Mouse (Mus musculus): Measurements from ENCODE around the gene B3glct. TPM values are rescaled to one million over a fixed set of nuclear protein-coding genes. Genes with fewer than 3 reads are reported as not detected.

Gene B3glct
- polyA plus RNA-seq, 1 experiment from 2014 or later, result 15.4 TPM

- Histone ChIP-seq H3K4me1 (ENCODE audit: control insufficient read depth, insufficient read depth, low read length) (no peaks in the 10 kb centered on the region), H3K27ac (replicated peaks; ENCODE audit: low read depth, low read length) (no peak overlapping the region), H3K4me2 (ENCODE audit: low read depth, low read length) (no peak overlapping the region), H3K9me3 (ENCODE audit: control insufficient read depth, low read length) (no peaks in the 10 kb centered on the region), H3K9ac (ENCODE audit: low read depth, low read length) (no peak overlapping the region), H3K4me3 (ENCODE audit: low read depth, low read length) (no peak overlapping the region), H3K27me3 (replicated peaks; ENCODE audit: control insufficient read depth, insufficient read depth, low read length) (no peaks in the 10 kb centered on the region), H3K36me3 (ENCODE audit: control insufficient read depth, insufficient read depth, low read length) (no peaks in the 10 kb centered on the region)
- no peak for ATAC-seq (ENCODE audit: low read depth)
- WGBS, result 68% methylated on average over 9 of the region's 9 CpGs
- DNase-seq (ENCODE audit: low spot score), result no peak
Observed at GRCm38 (mm10) chr5:149658741-149659413, 19.2 kb upstream of the B3glct start.

GRCm38 (mm10) chr5:149659414-149659780 lies 18.6 kb upstream of the B3glct start:
- DNase-seq (ENCODE audit: low spot score) (no peak), ATAC-seq (ENCODE audit: low read depth) (no peak)
- 71% methylated on average over 9 of the region's 9 CpGs for WGBS
- H3K4me2 ChIP-seq (ENCODE audit: low read depth, low read length), result no peak overlapping the region
- no peaks in the 10 kb centered on the region for H3K4me1 ChIP-seq (ENCODE audit: control insufficient read depth, insufficient read depth, low read length)
- no peaks in the 10 kb centered on the region for H3K27me3 ChIP-seq (replicated peaks; ENCODE audit: control insufficient read depth, insufficient read depth, low read length)
- H3K4me3 ChIP-seq (ENCODE audit: low read depth, low read length), result no peak overlapping the region
- H3K36me3 ChIP-seq (ENCODE audit: control insufficient read depth, insufficient read depth, low read length), result no peaks in the 10 kb centered on the region
- H3K9me3 ChIP-seq (ENCODE audit: control insufficient read depth, low read length), result no peaks in the 10 kb centered on the region
- no peak overlapping the region for H3K27ac ChIP-seq (replicated peaks; ENCODE audit: low read depth, low read length)
- no peak overlapping the region for H3K9ac ChIP-seq (ENCODE audit: low read depth, low read length)

DNA sequence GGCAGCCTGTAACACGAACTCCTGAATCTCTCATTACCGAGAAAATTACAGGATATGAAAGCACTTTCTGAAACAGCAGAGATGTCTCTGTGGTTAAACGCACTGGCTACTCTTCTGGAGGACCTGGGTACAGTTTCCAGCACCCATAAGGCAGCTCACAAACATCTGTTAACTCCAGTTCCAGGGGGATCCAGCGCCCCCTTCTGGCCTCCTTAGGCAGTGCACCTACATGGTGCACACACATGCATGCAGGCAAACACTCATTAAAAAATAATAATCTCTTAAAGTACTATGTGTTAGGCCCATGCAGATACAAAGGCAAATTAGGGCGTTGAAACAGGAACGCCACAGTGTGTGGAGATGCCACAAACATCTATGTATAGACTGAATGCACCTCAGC lies 16.6 kb upstream of the B3glct start:
- Histone ChIP-seq H3K4me1 (ENCODE audit: control insufficient read depth, insufficient read depth, low read length) (no peaks in the 10 kb centered on the region), H3K27me3 (replicated peaks; ENCODE audit: control insufficient read depth, insufficient read depth, low read length) (no peaks in the 10 kb centered on the region), H3K36me3 (ENCODE audit: control insufficient read depth, insufficient read depth, low read length) (no peaks in the 10 kb centered on the region), H3K27ac (replicated peaks; ENCODE audit: low read depth, low read length) (no peak overlapping the region), H3K4me3 (ENCODE audit: low read depth, low read length) (no peak overlapping the region), H3K9me3 (ENCODE audit: control insufficient read depth, low read length) (no peaks in the 10 kb centered on the region), H3K9ac (ENCODE audit: low read depth, low read length) (no peak overlapping the region), H3K4me2 (ENCODE audit: low read depth, low read length) (no peak overlapping the region)
- WGBS, result 84% methylated on average over 6 of the region's 6 CpGs
- DNase-seq (ENCODE audit: low spot score) (no peak), ATAC-seq (ENCODE audit: low read depth) (no peak)

GRCm38 (mm10) chr5:149662980-149663379 lies 15.1 kb upstream of the B3glct start:
- H3K4me2 ChIP-seq (ENCODE audit: low read depth, low read length), result no peak overlapping the region
- DNase-seq (ENCODE audit: low spot score), result no peak
- H3K27me3 ChIP-seq (replicated peaks; ENCODE audit: control insufficient read depth, insufficient read depth, low read length), result no peaks in the 10 kb centered on the region
- H3K36me3 ChIP-seq (ENCODE audit: control insufficient read depth, insufficient read depth, low read length), result no peaks in the 10 kb centered on the region
- H3K4me3 ChIP-seq (ENCODE audit: low read depth, low read length), result no peak overlapping the region
- H3K27ac ChIP-seq (replicated peaks; ENCODE audit: low read depth, low read length), result no peak overlapping the region
- H3K9me3 ChIP-seq (ENCODE audit: control insufficient read depth, low read length), result no peaks in the 10 kb centered on the region
- ATAC-seq (ENCODE audit: low read depth), result no peak
- no peaks in the 10 kb centered on the region for H3K4me1 ChIP-seq (ENCODE audit: control insufficient read depth, insufficient read depth, low read length)
- H3K9ac ChIP-seq (ENCODE audit: low read depth, low read length), result no peak overlapping the region
- WGBS, result 91% methylated on average over 6 of the region's 6 CpGs

DNA sequence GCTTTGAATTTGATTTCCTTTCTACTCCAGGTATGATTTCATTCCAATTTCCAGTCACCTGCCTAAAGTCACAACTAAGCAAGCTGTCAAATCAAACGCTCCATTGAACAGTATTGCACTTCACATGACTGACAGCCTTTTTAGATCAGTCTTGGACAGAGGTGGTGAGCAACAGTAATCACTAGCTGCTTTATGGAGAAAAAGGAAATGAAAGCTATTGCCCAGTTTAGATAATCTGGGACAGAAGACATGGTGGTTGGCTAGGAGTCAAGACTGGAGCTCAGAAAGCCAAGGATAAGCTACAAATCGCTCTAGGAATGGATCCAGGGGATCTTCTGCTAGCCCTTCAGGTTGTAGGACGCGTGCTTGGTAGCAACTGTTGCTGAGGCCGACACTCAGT lies 14.6 kb upstream of the B3glct start:
- DNase-seq (ENCODE audit: low spot score) (no peak), ATAC-seq (ENCODE audit: low read depth) (no peak)
- H3K27ac ChIP-seq (replicated peaks; ENCODE audit: low read depth, low read length), result no peak overlapping the region
- no peak overlapping the region for H3K4me2 ChIP-seq (ENCODE audit: low read depth, low read length)
- no peaks in the 10 kb centered on the region for H3K36me3 ChIP-seq (ENCODE audit: control insufficient read depth, insufficient read depth, low read length)
- 77% methylated on average over 5 of the region's 5 CpGs for WGBS
- no peak overlapping the region for H3K9ac ChIP-seq (ENCODE audit: low read depth, low read length)
- H3K4me1 ChIP-seq (ENCODE audit: control insufficient read depth, insufficient read depth, low read length), result no peaks in the 10 kb centered on the region
- H3K27me3 ChIP-seq (replicated peaks; ENCODE audit: control insufficient read depth, insufficient read depth, low read length), result no peaks in the 10 kb centered on the region
- H3K4me3 ChIP-seq (ENCODE audit: low read depth, low read length), result no peak overlapping the region
- H3K9me3 ChIP-seq (ENCODE audit: control insufficient read depth, low read length), result no peaks in the 10 kb centered on the region

GRCm38 (mm10) chr5:149677196-149677595 lies 834 bp upstream of the B3glct start:
- H3K9ac ChIP-seq (ENCODE audit: low read depth, low read length), result no peak overlapping the region
- no peak overlapping the region for H3K27ac ChIP-seq (replicated peaks; ENCODE audit: low read depth, low read length)
- WGBS, result 95% methylated on average over 3 of the region's 3 CpGs
- DNase-seq (ENCODE audit: low spot score) (no peak), ATAC-seq (ENCODE audit: low read depth) (no peak)
- H3K4me1 ChIP-seq (ENCODE audit: control insufficient read depth, insufficient read depth, low read length), result peaks cover 4% of the 10 kb centered on the region; the same call in 1 of the 2 replicates
- no peaks in the 10 kb centered on the region for H3K9me3 ChIP-seq (ENCODE audit: control insufficient read depth, low read length)
- no peak overlapping the region for H3K4me2 ChIP-seq (ENCODE audit: low read depth, low read length)
- no peak overlapping the region for H3K4me3 ChIP-seq (ENCODE audit: low read depth, low read length)
- H3K27me3 ChIP-seq (replicated peaks; ENCODE audit: control insufficient read depth, insufficient read depth, low read length), result no peaks in the 10 kb centered on the region
- H3K36me3 ChIP-seq (ENCODE audit: control insufficient read depth, insufficient read depth, low read length), result no peaks in the 10 kb centered on the region

DNA sequence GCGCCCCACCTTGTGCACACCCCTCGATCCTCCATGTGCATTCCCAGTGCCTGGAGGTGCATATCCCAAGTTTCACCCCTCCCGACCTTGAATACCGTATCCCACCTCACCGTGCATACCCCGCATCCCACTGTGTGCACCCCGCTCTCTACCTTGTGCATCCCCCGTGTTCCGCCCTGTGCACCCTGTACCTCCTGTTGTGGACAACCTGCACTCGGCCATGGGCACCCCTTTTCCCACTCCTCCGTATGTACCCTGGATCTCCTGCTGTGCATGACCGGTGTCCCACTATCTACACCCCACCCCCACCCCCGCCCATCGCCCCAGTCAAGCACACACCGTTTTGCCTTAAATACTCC lies 939 bp downstream of the B3glct start:
- ATAC-seq (ENCODE audit: low read depth) (no peak), DNase-seq (ENCODE audit: low spot score) (no peak)
- Histone ChIP-seq H3K27ac (replicated peaks; ENCODE audit: low read depth, low read length) (no peak overlapping the region), H3K27me3 (replicated peaks; ENCODE audit: control insufficient read depth, insufficient read depth, low read length) (no peaks in the 10 kb centered on the region), H3K9me3 (ENCODE audit: control insufficient read depth, low read length) (no peaks in the 10 kb centered on the region), H3K36me3 (ENCODE audit: control insufficient read depth, insufficient read depth, low read length) (no peaks in the 10 kb centered on the region), H3K4me1 (ENCODE audit: control insufficient read depth, insufficient read depth, low read length) (peaks cover 4% of the 10 kb centered on the region; the same call in 1 of the 2 replicates), H3K4me3 (ENCODE audit: low read depth, low read length) (peak overlapping the region; percentile 76), H3K9ac (ENCODE audit: low read depth, low read length) (peak overlapping the region; percentile 85), H3K4me2 (ENCODE audit: low read depth, low read length) (peak overlapping the region; percentile 98)
- WGBS, result 2% methylated on average over 15 of the region's 15 CpGs

GRCm38 (mm10) chr5:149679362-149679761 lies 1.3 kb downstream of the B3glct start:
- H3K4me3 ChIP-seq (ENCODE audit: low read depth, low read length), result peak overlapping the region; percentile 76
- peak overlapping the region; percentile 85; the same call in 1 of the 2 replicates for H3K9ac ChIP-seq (ENCODE audit: low read depth, low read length)
- H3K4me2 ChIP-seq (ENCODE audit: low read depth, low read length), result peak overlapping the region; percentile 98
- no peak for ATAC-seq (ENCODE audit: low read depth)
- H3K9me3 ChIP-seq (ENCODE audit: control insufficient read depth, low read length), result no peaks in the 10 kb centered on the region
- H3K27ac ChIP-seq (replicated peaks; ENCODE audit: low read depth, low read length), result no peak overlapping the region
- DNase-seq (ENCODE audit: low spot score), result no peak
- no peaks in the 10 kb centered on the region for H3K27me3 ChIP-seq (replicated peaks; ENCODE audit: control insufficient read depth, insufficient read depth, low read length)
- H3K36me3 ChIP-seq (ENCODE audit: control insufficient read depth, insufficient read depth, low read length), result no peaks in the 10 kb centered on the region
- WGBS, result 8% methylated on average over 12 of the region's 12 CpGs
- peaks cover 4% of the 10 kb centered on the region; the same call in 1 of the 2 replicates for H3K4me1 ChIP-seq (ENCODE audit: control insufficient read depth, insufficient read depth, low read length)

- Histone ChIP-seq H3K4me2 (ENCODE audit: low read depth, low read length) (0 out of 2 replicates have a peak overlapping the region, but pooled peaks have one; percentile 98), H3K27ac (replicated peaks; ENCODE audit: low read depth, low read length) (no peak overlapping the region), H3K27me3 (replicated peaks; ENCODE audit: control insufficient read depth, insufficient read depth, low read length) (no peaks in the 10 kb centered on the region), H3K9me3 (ENCODE audit: control insufficient read depth, low read length) (no peaks in the 10 kb centered on the region), H3K36me3 (ENCODE audit: control insufficient read depth, insufficient read depth, low read length) (no peaks in the 10 kb centered on the region), H3K9ac (ENCODE audit: low read depth, low read length) (no peak overlapping the region), H3K4me3 (ENCODE audit: low read depth, low read length) (no peak overlapping the region), H3K4me1 (ENCODE audit: control insufficient read depth, insufficient read depth, low read length) (peaks cover 4% of the 10 kb centered on the region; the same call in 1 of the 2 replicates)
- ATAC-seq (ENCODE audit: low read depth) (no peak), DNase-seq (ENCODE audit: low spot score) (no peak)
- WGBS, result 58% methylated on average over 7 of the region's 7 CpGs
Observed at GRCm38 (mm10) chr5:149679886-149680285, 1.9 kb downstream of the B3glct start.
